Mouse (Mus musculus): ENCODE data around the gene Abcb9.

DNA sequence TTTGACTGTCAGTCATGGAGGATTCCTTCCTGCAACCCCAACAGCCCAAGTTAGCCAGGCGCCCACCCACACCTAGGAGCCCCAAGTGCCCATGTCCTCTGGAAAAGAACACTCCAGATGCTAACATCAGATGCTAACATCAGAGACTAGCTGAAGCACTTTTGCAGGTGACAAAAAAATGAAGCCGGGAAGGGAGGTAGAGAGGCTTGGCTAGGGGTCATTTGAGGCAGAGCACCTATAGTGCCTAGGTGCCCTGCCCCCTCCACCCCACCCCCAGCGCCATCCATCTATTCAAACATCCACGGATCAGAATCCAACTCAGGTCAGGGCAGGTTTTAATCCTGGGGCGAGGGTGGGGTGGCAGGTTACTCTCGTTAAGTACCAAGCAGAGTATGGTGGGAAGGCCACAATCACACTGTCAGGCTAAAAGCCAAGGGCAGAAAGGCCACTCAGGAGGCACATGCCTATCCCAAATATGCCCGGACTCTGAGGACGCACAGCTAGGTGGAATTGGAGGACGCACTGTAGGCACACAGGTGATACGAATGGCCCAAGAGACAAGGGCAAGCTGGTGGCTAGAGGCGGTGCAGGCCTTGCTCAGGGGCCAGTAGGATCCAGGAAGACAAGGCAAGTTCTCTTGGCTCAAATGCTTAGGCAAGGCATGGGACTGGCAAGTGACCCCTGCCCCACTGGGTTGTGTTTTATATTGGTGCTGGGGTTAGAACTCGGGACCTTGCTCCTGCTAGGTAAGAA is 1.6 kb downstream of the Abcb9 start:
- TF ChIP-seq CTCF (IDR thresholded peaks at IDR 0.05; ENCODE audit: extremely low read depth, insufficient read depth, low read length) (no peak), POLR2A (IDR thresholded peaks at IDR 0.05; ENCODE audit: extremely low read depth, insufficient read depth, low read length) (no peak)

Data from cortical plate, adult 2 months (tissue).